Mouse (Mus musculus) testis, adult 2 months (tissue): ENCODE data around the gene Gm49673.
"Not testable (repeated sequence)": the region's sequence is repeated elsewhere in the genome, so short reads cannot be mapped to it uniquely, and the experiment has no call there.

Experiments
- CTCF ChIP-seq: fragments of 200-500 bp; IDR thresholded peaks from 2 replicates; pipeline ENCODE4 v1.5.1; 2012; ENCODE audit warnings: low read depth, mild to moderate bottlenecking, inconsistent platforms, low read length, moderate library complexity; ENCODE audit not compliant: control insufficient read depth, insufficient read depth, insufficient replicate concordance
- POLR2A ChIP-seq: fragments of 200-500 bp; IDR thresholded peaks from 2 replicates; pipeline ENCODE4 v1.6.1; 2012; ENCODE audit warnings: low read depth, mild to moderate bottlenecking, inconsistent platforms, low read length, moderate library complexity; ENCODE audit not compliant: control insufficient read depth

DNA sequence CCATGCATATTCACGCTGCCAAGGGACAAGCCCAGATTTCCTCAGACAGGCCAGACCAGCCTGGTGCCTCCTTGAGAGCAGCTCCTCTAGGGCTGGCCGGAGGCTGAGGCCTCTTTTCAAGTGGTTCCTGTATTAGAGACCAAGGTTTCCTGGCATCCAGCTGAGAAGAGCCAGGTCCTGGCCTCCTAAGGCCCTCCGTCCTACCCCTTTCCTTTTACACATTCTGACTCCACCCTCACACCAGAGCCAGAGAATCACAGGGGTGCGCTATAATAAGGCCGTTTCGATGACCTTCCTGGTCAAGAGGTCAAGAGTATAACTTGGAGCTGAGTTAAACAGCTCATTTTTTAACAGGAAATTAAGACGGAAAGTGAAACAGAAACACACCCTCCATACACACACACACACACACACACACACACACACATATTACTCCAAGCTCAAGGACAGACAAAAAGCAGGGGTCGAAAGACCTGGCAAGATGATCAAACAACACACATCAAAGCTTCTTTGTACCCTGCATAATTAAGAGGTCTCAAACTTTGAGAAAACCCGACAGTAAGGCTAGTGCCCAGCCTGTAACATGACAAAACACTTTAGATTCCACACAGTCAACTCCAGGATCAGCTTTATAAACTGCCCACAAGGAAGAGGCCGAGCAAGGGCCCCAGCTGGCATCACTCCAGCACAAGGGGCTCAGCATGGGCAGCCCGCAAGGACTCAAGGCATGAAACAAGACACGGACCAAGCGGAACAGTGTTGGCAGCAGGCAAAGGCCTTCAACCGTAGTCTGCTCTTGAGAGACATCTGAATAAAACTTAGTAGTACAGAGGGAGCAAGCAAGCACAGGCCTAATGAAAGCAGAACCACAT, 3.5 kb downstream of the Gm49673 start:
- TF ChIP-seq CTCF, POLR2A: not testable (repeated sequence)
